Mouse (Mus musculus) lung, embryonic 14.5 days (tissue): ENCODE measurements around the gene Taf8. TPM values are rescaled to one million over a fixed set of nuclear protein-coding genes. Genes with fewer than 3 reads are reported as not detected.

ENCODE experiments used
- ATAC-seq: fragments of 200-750 bp; cut with Nextera tagmentation; 2 replicates; pipeline ENCODE4 v1.8.0; 2017; ENCODE audit warnings: mild to moderate bottlenecking, moderate TSS enrichment, moderate library complexity; ENCODE audit not compliant: insufficient read depth
- DNase-seq: peaks from one replicate; pipeline ENCODE4 v3.0.0-alpha.2; 2015
- H3K27ac ChIP-seq: fragments of 300-500 bp; sonication (generic); 2 replicates; pipeline ENCODE4 v1.5.1; 2014; ENCODE audit warnings: low read depth, mild to moderate bottlenecking, moderate library complexity
- H3K27me3 ChIP-seq: fragments of 300-500 bp; sonication (generic); 2 replicates; pipeline ENCODE4 v1.6.1; 2014; ENCODE audit warnings: low read length, control low read depth; ENCODE audit not compliant: insufficient read depth
- H3K36me3 ChIP-seq: fragments of 300-500 bp; sonication (generic); 2 replicates; pipeline ENCODE4 v1.6.1; 2014; ENCODE audit warnings: control low read depth; ENCODE audit not compliant: insufficient read depth
- H3K4me1 ChIP-seq: fragments of 300-500 bp; sonication (generic); 2 replicates; pipeline ENCODE4 v1.6.1; 2014; ENCODE audit warnings: antibody characterized with exemption, control low read depth; ENCODE audit not compliant: insufficient read depth
- H3K4me2 ChIP-seq: fragments of 300-500 bp; sonication (generic); 2 replicates; pipeline ENCODE4 v1.6.1; 2014; ENCODE audit warnings: mild to moderate bottlenecking
- H3K4me3 ChIP-seq: fragments of 300-500 bp; sonication (generic); 2 replicates; pipeline ENCODE4 v1.5.1; 2014; ENCODE audit warnings: low read depth, low read length
- H3K9ac ChIP-seq: fragments of 300-500 bp; sonication (generic); 2 replicates; pipeline ENCODE4 v1.6.1; 2014
- H3K9me3 ChIP-seq: fragments of 300-500 bp; sonication (generic); 2 replicates; pipeline ENCODE4 v1.6.1; 2016; ENCODE audit warnings: low read depth, low read length, control low read depth
- CTCF ChIP-seq: IDR thresholded peaks from 2 replicates; pipeline ENCODE4 v1.5.1; 2016; ENCODE audit warnings: antibody characterized with exemption, low read depth
- WGBS: fragments of 180-500 bp; shearing (Covaris S2); extraction: QIAGEN DNeasy Blood & Tissue Kit; methylation state at CpG from one replicate; pipeline ENCODE4 v1.1.7; 2014; 5-methylcytosine and 5-hydroxymethylcytosine counted together
- polyA plus RNA-seq: library from polyadenylated mRNA; unstranded; fragments of >200 nt; fragmentation: Nextera tagmentation; extraction: Ambion mirVana; gene quantifications from 2 replicates; pipeline ENCODE4 v1.2.1, GENCODE M21; 2014

Gene Taf8
- polyA plus RNA-seq, 1 experiment from 2014 or later: 26.8 TPM

DNA sequence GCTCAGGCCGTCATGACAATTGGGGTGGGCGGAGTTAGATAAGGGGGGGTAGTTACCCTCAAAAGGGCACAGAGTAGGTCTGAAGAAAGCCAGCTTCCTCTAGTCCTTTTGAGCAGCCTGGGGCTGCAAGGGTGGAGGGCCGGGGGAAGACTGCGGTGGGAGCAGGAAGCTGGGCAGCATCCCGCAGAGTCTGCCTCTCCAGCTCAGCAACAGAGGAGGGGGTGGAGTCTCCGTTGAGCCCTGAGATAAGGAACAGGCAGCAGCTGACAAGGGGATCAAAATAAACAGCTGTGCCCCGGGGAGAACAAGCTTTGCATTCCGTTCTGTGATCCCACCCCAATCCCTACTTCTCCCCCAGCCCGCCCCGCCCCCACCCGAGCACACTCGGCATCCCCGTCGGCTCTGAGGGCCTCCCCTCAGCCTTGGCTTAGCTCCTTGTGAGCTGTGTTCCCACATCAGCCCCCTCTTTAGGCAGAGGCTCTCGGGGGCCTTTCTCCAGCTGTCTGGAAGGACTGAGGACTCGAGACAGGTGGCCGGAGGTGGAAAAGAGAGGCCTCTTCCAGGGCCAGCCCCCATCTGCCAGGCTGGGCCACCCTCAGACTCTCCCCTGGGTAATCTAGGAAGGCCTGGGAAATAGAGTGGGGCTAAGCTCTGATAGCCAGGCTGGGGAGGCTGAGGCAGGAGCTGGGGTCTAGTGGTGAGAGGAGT lies 19.6 kb upstream of the Taf8 start:
- 2% methylated on average over 17 of the region's 17 CpGs for WGBS
- H3K4me2 ChIP-seq: peak overlapping the region; percentile 61
- DNase-seq (peak; percentile 91), ATAC-seq (peak; percentile 90)
- no peaks in the 10 kb centered on the region for H3K9me3 ChIP-seq
- no peaks in the 10 kb centered on the region for H3K27me3 ChIP-seq
- peak overlapping the region; percentile 99 for H3K27ac ChIP-seq
- peak overlapping the region; percentile 17; the same call in 1 of the 2 replicates for H3K4me3 ChIP-seq
- TF ChIP-seq CTCF: no peak
- peak overlapping the region; percentile 52 for H3K9ac ChIP-seq
- H3K4me1 ChIP-seq: peaks cover 39% of the 10 kb centered on the region
- no peaks in the 10 kb centered on the region for H3K36me3 ChIP-seq

DNA sequence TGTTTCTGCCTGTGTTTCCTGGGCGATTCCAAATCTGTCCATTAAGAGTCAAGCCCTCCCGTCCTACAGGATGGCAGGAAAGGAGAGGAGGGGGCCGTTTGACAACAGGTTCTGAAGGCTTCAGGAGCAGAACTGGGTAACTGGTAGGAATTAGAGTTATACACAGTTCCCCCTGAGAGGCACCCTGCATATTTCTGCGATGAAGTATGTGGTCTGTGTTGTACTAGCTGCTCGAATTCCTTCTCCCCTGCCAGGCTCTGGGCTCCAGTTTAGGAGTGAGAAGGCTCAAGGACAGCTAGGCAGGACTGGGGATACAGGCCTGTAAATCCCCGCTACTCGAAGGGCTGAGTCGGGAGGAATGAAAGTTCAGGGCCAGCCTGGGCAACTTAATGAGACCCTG lies 16.1 kb upstream of the Taf8 start:
- Histone ChIP-seq H3K36me3 (no peaks in the 10 kb centered on the region), H3K27me3 (no peaks in the 10 kb centered on the region), H3K4me2 (peak overlapping the region; percentile 36), H3K27ac (peak overlapping the region; percentile 97), H3K9me3 (no peaks in the 10 kb centered on the region), H3K4me3 (no peak overlapping the region), H3K9ac (peak overlapping the region; percentile 4; the same call in 1 of the 2 replicates), H3K4me1 (peaks cover 38% of the 10 kb centered on the region)
- DNase-seq (peak; percentile 79), ATAC-seq (peak; percentile 54)
- TF ChIP-seq CTCF: no peak
- 16% methylated on average over 8 of the region's 8 CpGs for WGBS

DNA sequence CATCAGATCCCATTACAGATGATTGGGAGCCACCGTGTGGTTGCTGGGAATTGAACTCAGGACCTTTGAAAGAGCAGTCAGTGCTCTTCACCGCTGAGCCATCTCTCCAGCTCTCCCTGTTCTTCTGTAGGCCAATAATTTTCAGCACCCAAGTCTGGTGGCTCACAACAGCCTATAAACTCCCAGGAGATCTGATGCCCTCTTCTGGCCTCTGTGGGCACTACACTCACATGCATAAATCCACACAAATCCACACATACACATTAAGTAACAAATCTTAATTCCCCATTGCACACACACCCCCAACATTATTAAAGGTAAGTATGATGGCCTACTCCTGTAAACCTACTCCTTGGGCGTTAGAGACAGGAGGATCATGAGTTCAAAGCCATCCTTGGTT lies 14.1 kb upstream of the Taf8 start:
- no peaks in the 10 kb centered on the region for H3K27me3 ChIP-seq
- no peak for DNase-seq
- WGBS: 94% methylated on average over 3 of the region's 3 CpGs
- no peaks in the 10 kb centered on the region for H3K36me3 ChIP-seq
- TF ChIP-seq CTCF: peak; percentile 27
- no peak overlapping the region for H3K4me3 ChIP-seq
- H3K9me3 ChIP-seq: no peaks in the 10 kb centered on the region
- ATAC-seq: no peak
- no peak overlapping the region for H3K27ac ChIP-seq
- no peak overlapping the region for H3K9ac ChIP-seq
- H3K4me2 ChIP-seq: no peak overlapping the region
- peaks cover 31% of the 10 kb centered on the region for H3K4me1 ChIP-seq

DNA sequence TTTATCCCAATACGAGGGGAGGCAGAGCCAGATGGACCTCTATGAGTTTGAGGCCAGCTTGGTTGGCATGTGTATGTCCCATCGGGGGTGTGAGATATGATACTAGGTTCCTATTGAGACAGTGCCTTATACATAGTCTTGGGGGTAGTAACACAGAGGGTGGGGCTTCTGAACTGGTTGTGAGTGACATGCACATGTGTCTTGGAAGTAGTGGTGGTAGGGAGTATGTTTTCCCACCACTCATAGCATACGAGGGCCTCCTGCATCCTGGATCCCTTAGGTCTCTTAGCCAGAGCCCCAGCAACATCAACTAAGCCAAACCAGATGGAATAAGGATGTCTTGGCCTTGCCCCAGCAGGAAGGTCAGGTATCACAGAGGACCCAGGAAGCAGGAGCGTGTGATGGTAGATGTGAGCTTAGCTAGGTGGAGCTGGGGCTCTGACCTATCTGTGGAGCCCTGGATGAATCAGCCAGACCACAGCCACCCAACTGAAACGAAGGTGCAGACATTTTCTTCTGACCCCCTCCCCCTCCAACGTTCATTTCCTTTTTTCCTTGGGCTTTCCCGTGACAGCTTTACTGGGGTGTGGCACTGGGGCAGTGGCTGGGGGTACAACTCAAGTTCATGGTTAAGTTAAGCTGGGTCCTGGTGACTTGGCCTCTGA lies 13.2 kb upstream of the Taf8 start:
- Histone ChIP-seq H3K9ac (no peak overlapping the region), H3K9me3 (no peaks in the 10 kb centered on the region), H3K27me3 (no peaks in the 10 kb centered on the region), H3K36me3 (no peaks in the 10 kb centered on the region), H3K27ac (no peak overlapping the region), H3K4me2 (no peak overlapping the region), H3K4me3 (no peak overlapping the region), H3K4me1 (peaks cover 30% of the 10 kb centered on the region)
- TF ChIP-seq CTCF: no peak
- no peak for DNase-seq
- WGBS: 78% methylated on average over 7 of the region's 7 CpGs
- ATAC-seq: no peak

DNA sequence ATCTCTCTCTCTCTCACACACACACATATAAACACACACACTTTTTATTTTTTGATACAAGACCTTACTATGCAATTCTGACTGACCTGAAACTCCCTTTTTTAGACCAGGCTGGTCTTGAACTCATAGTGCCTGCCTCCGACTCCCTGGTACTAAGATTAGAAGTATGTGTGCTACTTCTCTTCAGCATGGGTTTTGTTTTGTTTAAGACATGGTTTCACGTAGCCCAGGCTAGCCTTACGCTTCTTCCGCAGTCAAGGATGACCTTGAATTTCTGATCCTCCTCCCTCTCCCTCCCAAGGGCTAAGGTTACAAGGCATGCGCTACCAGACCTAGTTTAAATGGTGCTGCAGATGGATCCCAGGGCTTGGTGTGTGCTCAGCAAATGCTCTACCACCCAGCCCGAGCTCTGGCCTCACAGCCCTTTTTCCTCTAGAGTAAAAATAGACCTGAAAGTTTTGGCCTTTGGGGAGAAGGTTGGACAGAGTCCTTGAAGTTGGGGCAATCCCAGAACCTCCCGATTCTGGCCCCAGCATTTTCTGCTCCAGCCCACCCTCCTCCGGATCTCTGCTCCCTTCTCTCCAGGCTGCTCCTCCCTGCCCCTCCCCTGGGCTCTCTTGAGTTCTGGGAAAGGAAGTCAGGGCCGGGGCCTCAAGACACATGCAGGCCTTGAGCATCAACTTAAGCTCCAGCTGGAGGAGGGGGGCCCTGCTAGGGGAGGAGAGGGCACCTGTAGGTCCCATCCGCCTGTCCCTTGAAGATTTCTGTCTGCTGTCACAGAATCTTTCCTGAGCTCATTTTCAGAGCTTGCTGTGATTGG lies 11.1 kb upstream of the Taf8 start:
- H3K4me1 ChIP-seq: peaks cover 18% of the 10 kb centered on the region
- H3K36me3 ChIP-seq: no peaks in the 10 kb centered on the region
- H3K4me2 ChIP-seq: no peak overlapping the region
- H3K9me3 ChIP-seq: no peaks in the 10 kb centered on the region
- WGBS: 49% methylated on average over 10 of the region's 10 CpGs
- H3K9ac ChIP-seq: 0 out of 2 replicates have a peak overlapping the region, but pooled peaks have one; percentile 20
- H3K27me3 ChIP-seq: no peaks in the 10 kb centered on the region
- DNase-seq (peak; percentile 42), ATAC-seq (no peak)
- no peak for TF ChIP-seq CTCF
- no peak overlapping the region for H3K4me3 ChIP-seq
- H3K27ac ChIP-seq: peak overlapping the region; percentile 63

- peak; percentile 89 for ATAC-seq
- TF ChIP-seq CTCF: peak; percentile 97
- peak overlapping the region; percentile 25 for H3K4me3 ChIP-seq
Observed at GRCm38 (mm10) chr17:47511111-47512020, 9.3 kb upstream of the Taf8 start.

More at GRCm38 (mm10) chr17:47511111-47512020, 9.3 kb upstream of the Taf8 start:
- H3K27ac ChIP-seq: peak overlapping the region; percentile 90
- H3K9ac ChIP-seq: peak overlapping the region; percentile 58
- H3K9me3 ChIP-seq: no peaks in the 10 kb centered on the region
- peak overlapping the region; percentile 62 for H3K4me2 ChIP-seq
- no peaks in the 10 kb centered on the region for H3K27me3 ChIP-seq
- WGBS: 7% methylated on average over 25 of the region's 25 CpGs
- peak; percentile 99 for DNase-seq
- H3K36me3 ChIP-seq: no peaks in the 10 kb centered on the region
- peaks cover 24% of the 10 kb centered on the region for H3K4me1 ChIP-seq
